Mouse (Mus musculus) urinary bladder, postnatal 36 days (tissue): ENCODE results near the gene March6.

Source experiments
- DNase-seq, 2 experiments: peaks; one replicate each; pipeline ENCODE4 v3.0.0; 2022; ENCODE audit warnings: low spot score in 2 of 2, mixed read lengths in 1 of 2

The March6 gene

GRCm38 (mm10) chr15:31417409-31417795 lies 113.5 kb downstream of the March6 start:
- no peak for DNase-seq

- no peak for DNase-seq
Observed at GRCm38 (mm10) chr15:31415181-31415580, 115.7 kb downstream of the March6 start.

GRCm38 (mm10) chr15:31414179-31414898 lies 116.5 kb downstream of the March6 start:
- DNase-seq = no peak

- DNase-seq = no peak
Observed at GRCm38 (mm10) chr15:31413662-31414061, 117.2 kb downstream of the March6 start.

- DNase-seq = no peak
Observed at GRCm38 (mm10) chr15:31412933-31413332, 117.9 kb downstream of the March6 start.

- DNase-seq = no peak
Observed at GRCm38 (mm10) chr15:31412436-31412835, 118.4 kb downstream of the March6 start.

- DNase-seq = no peak
Observed at GRCm38 (mm10) chr15:31407490-31407889, 123.4 kb downstream of the March6 start.

GRCm38 (mm10) chr15:31406881-31407280 lies 124.0 kb downstream of the March6 start:
- DNase-seq = no peak
